Mouse (Mus musculus) left cerebral cortex, postnatal 25 days (tissue): ENCODE results near the gene Gm36210. TPM values are rescaled to one million over a fixed set of nuclear protein-coding genes. Genes with fewer than 3 reads are reported as not detected.
A peak's percentile ranks its signal among the peaks of the same experiment; 100 is the strongest.
"Not testable (repeated sequence)": the region's sequence is repeated elsewhere in the genome, so short reads cannot be mapped to it uniquely, and the experiment has no call there.

Experiments
- DNase-seq, 2 experiments: peaks; one replicate each; pipeline ENCODE4 v3.0.0; 2022; ENCODE audit warnings: low spot score in 2 of 2, mixed read lengths in 1 of 2
- intact Hi-C: fragments of 180-260 bp; cut with DNase I; formaldehyde crosslinking; loops from one replicate; pipeline ENCODE4 v1.15.1; 2025
- total RNA-seq, 2 experiments: library from RNA; stranded (reverse); gene quantifications; 2 replicates each; pipeline ENCODE4 v1.2.3; 2021

The Gm36210 gene
- total RNA-seq, 2 experiments from 2014 or later: 0.25 TPM; not detected in 1

- intact Hi-C loops: no loop called here
- DNase-seq: peak in 1 of 2 experiments; percentile 32
Observed at GRCm38 (mm10) chr7:4899649-4900522, 6.4 kb downstream of the Gm36210 start.

- no peak for DNase-seq
- intact Hi-C loops: no loop called here
Observed at GRCm38 (mm10) chr7:4898851-4899648, 7.3 kb downstream of the Gm36210 start.

GRCm38 (mm10) chr7:4895186-4895585, 11.1 kb downstream of the Gm36210 start:
- DNase-seq: no peak
- intact Hi-C loops: no loop called here

- no peak for DNase-seq
- intact Hi-C loops: no loop called here
Observed at GRCm38 (mm10) chr7:4886680-4887079, 19.6 kb downstream of the Gm36210 start.

- intact Hi-C loops, DNase-seq: not testable (repeated sequence)
Observed at GRCm38 (mm10) chr7:4879036-4879435, 27.3 kb downstream of the Gm36210 start.

GRCm38 (mm10) chr7:4878186-4878585, 28.1 kb downstream of the Gm36210 start:
- no peak for DNase-seq
- intact Hi-C loops: no loop called here

- intact Hi-C loops: no loop called here
Observed at GRCm38 (mm10) chr7:4877226-4877625, 29.1 kb downstream of the Gm36210 start.

GRCm38 (mm10) chr7:4876753-4877221, 29.5 kb downstream of the Gm36210 start, which contains the start of gene Isoc2a:
TSS of gene Isoc2a (plus strand) at chr7:4877153.
- peak; percentile 79 to 90 for DNase-seq
- intact Hi-C loops: no loop called here

More at GRCm38 (mm10) chr7:4877226-4877625, 29.1 kb downstream of the Gm36210 start:
- no peak for DNase-seq

- intact Hi-C loops: no loop called here
Observed at GRCm38 (mm10) chr7:4870133-4870532, 36.2 kb downstream of the Gm36210 start, which contains the start of gene Isoc2b. TSS of gene Isoc2b (minus strand) at chr7:4870258.

GRCm38 (mm10) chr7:4866631-4867180, 39.6 kb downstream of the Gm36210 start:
- intact Hi-C loops: loop anchor here (5.0 kb wide), 2 partner anchors 56 to 76 kb away; partner anchors contain the start of gene Nat14
- DNase-seq: no peak

More at GRCm38 (mm10) chr7:4870133-4870532, 36.2 kb downstream of the Gm36210 start, which contains the start of gene Isoc2b:
- no peak for DNase-seq

GRCm38 (mm10) chr7:4865579-4866493, 40.5 kb downstream of the Gm36210 start:
- peak; percentile 94 to 98 for DNase-seq
- intact Hi-C loops: loop anchor here (5.0 kb wide), 2 partner anchors 56 to 76 kb away; partner anchors contain the start of gene Nat14

GRCm38 (mm10) chr7:4865090-4865489, 41.2 kb downstream of the Gm36210 start:
- DNase-seq: peak in 1 of 2 experiments; percentile 53
- intact Hi-C loops: loop anchor here (5.0 kb wide), 2 partner anchors 57 to 77 kb away; partner anchors contain the start of gene Nat14

- intact Hi-C loops: no loop called here
- DNase-seq: no peak
Observed at GRCm38 (mm10) chr7:4864130-4864845, 42.0 kb downstream of the Gm36210 start.

- intact Hi-C loops: no loop called here
- no peak for DNase-seq
Observed at GRCm38 (mm10) chr7:4863541-4864080, 42.7 kb downstream of the Gm36210 start.

- intact Hi-C loops: no loop called here
- peak in 1 of 2 experiments; percentile 29 for DNase-seq
Observed at GRCm38 (mm10) chr7:4863041-4863440, 43.3 kb downstream of the Gm36210 start.

GRCm38 (mm10) chr7:4860926-4861325, 45.4 kb downstream of the Gm36210 start:
- intact Hi-C loops, DNase-seq: not testable (repeated sequence)

GRCm38 (mm10) chr7:4859418-4859978, 46.8 kb downstream of the Gm36210 start:
- no peak for DNase-seq
- intact Hi-C loops: no loop called here
